Mouse (Mus musculus) liver, embryonic 14 days (tissue): Measurements from ENCODE around the gene Mapkapk2. TPM values are rescaled to one million over a fixed set of nuclear protein-coding genes. Genes with fewer than 3 reads are reported as not detected.

Experiments
- polyA plus RNA-seq: library from polyadenylated mRNA; depleted of rRNA; stranded (reverse); fragments of >200 nt; gene quantifications from 2 replicates; pipeline ENCODE4 v1.2.3, GENCODE M21; 2012; rRNA removed

The Mapkapk2 gene
- 11.9 and 14.7 TPM in 2 replicates for polyA plus RNA-seq

GRCm38 (mm10) chr1:131097700-131098094 is at the start of gene Mapkapk2:
Gene Mapkapk2, minus strand, starts transcription at chr1:131097826.

GRCm38 (mm10) chr1:131138191-131139016 is 40.8 kb upstream of the Mapkapk2 start, which contains the start of gene Dyrk3:
Gene Dyrk3, minus strand, starts transcription at chr1:131138340.

GRCm38 (mm10) chr1:131019492-131020098 is 78.0 kb downstream of the Mapkapk2 start, which contains the start of gene Il10:
Gene Il10, plus strand, starts transcription at chr1:131019845.

Other genes starting within 250 kb of the Mapkapk2 start
- not detected in 2 replicates for gene Fcmr, start 232.2 kb downstream of the Mapkapk2 start, polyA plus RNA-seq
- gene Il24, start 210.4 kb downstream of the Mapkapk2 start, polyA plus RNA-seq: not detected in 2 replicates
- gene Il20, start 186.4 kb downstream of the Mapkapk2 start, polyA plus RNA-seq: not detected in 2 replicates
- gene Il19, start 157.7 kb downstream of the Mapkapk2 start, polyA plus RNA-seq: 0.03 TPM in 1 of 2 replicates, not detected in the other
- gene Il10, start 78.0 kb downstream of the Mapkapk2 start, polyA plus RNA-seq: 0.03 and 0.05 TPM in 2 replicates
- 9.2 and 11.8 TPM in 2 replicates for gene Dyrk3, start 40.5 kb upstream of the Mapkapk2 start, polyA plus RNA-seq
- gene Eif2d, start 55.4 kb upstream of the Mapkapk2 start, polyA plus RNA-seq: 17.7 and 20.0 TPM in 2 replicates
- gene Rassf5, start 147.4 kb upstream of the Mapkapk2 start, polyA plus RNA-seq: 1.9 and 2.6 TPM in 2 replicates
- 6.1 and 7.8 TPM in 2 replicates for gene Ikbke, start 181.8 kb upstream of the Mapkapk2 start, polyA plus RNA-seq